Mouse (Mus musculus) lung, postnatal 0 days (tissue): ENCODE measurements around the gene Fry. TPM values are rescaled to one million over a fixed set of nuclear protein-coding genes. Genes with fewer than 3 reads are reported as not detected.
A peak's percentile ranks its signal among the peaks of the same experiment; 100 is the strongest.

Experiments
- ATAC-seq: fragments of 200-750 bp; cut with Nextera tagmentation; 2 replicates; pipeline ENCODE4 v1.8.0; 2017; ENCODE audit warnings: moderate library complexity
- DNase-seq: peaks from one replicate; pipeline ENCODE4 v3.0.0-alpha.2; 2016; ENCODE audit warnings: low spot score
- H3K27ac ChIP-seq: fragments of 300-500 bp; sonication (generic); 2 replicates; pipeline ENCODE4 v1.5.1; 2014; ENCODE audit warnings: antibody characterized with exemption, mild to moderate bottlenecking, low read length, mixed read lengths
- H3K27me3 ChIP-seq: fragments of 300-500 bp; sonication (generic); replicated peaks from 2 replicates; pipeline ENCODE4 v1.6.1; 2014; ENCODE audit warnings: low read length, mixed read lengths; ENCODE audit not compliant: insufficient read depth
- H3K36me3 ChIP-seq: fragments of 300-500 bp; sonication (generic); 2 replicates; pipeline ENCODE4 v1.6.1; 2014; ENCODE audit warnings: low read length, mixed read lengths; ENCODE audit not compliant: insufficient read depth
- H3K4me1 ChIP-seq: fragments of 300-500 bp; sonication (generic); 2 replicates; pipeline ENCODE4 v1.6.1; 2014; ENCODE audit warnings: antibody characterized with exemption, low read depth, low read length, mixed read lengths; ENCODE audit not compliant: insufficient read depth
- H3K4me2 ChIP-seq: fragments of 300-500 bp; sonication (generic); replicated peaks from 2 replicates; pipeline ENCODE4 v1.6.1; 2014; ENCODE audit warnings: low read depth, mild to moderate bottlenecking, low read length, moderate library complexity, mixed read lengths
- H3K4me3 ChIP-seq: fragments of 300-500 bp; sonication (generic); 2 replicates; pipeline ENCODE4 v1.5.1; 2014; ENCODE audit warnings: low read depth, low read length
- H3K9ac ChIP-seq: fragments of 300-500 bp; sonication (generic); replicated peaks from 2 replicates; pipeline ENCODE4 v1.6.1; 2014; ENCODE audit warnings: low read depth, mild to moderate bottlenecking
- H3K9me3 ChIP-seq: fragments of 300-500 bp; sonication (generic); 2 replicates; pipeline ENCODE4 v1.6.1; 2016; ENCODE audit warnings: low read length, mixed read lengths
- CTCF ChIP-seq: IDR thresholded peaks from 2 replicates; pipeline ENCODE4 v1.5.1; 2016; ENCODE audit warnings: antibody characterized with exemption, mild to moderate bottlenecking
- EP300 ChIP-seq: IDR thresholded peaks from 2 replicates; pipeline ENCODE4 v1.6.1; 2016; ENCODE audit warnings: antibody characterized with exemption, mild to moderate bottlenecking, control low read depth
- WGBS: fragments of 180-500 bp; shearing (Covaris S2); extraction: QIAGEN DNeasy Blood & Tissue Kit; methylation state at CpG from one replicate; pipeline ENCODE4 v1.1.7; 2014; 5-methylcytosine and 5-hydroxymethylcytosine counted together
- polyA plus RNA-seq: library from polyadenylated mRNA; unstranded; fragments of >200 nt; fragmentation: Nextera tagmentation; extraction: Ambion mirVana; gene quantifications from 2 replicates; pipeline ENCODE4 v1.2.1, GENCODE M21; 2015

Gene Fry
- polyA plus RNA-seq, 1 experiment from 2014 or later: 20.8 TPM

- ATAC-seq: no peak
- H3K4me1 ChIP-seq: peaks cover 3% of the 10 kb centered on the region; the same call in 1 of the 2 replicates
- H3K9me3 ChIP-seq: no peaks in the 10 kb centered on the region
- no peak overlapping the region for H3K9ac ChIP-seq
- DNase-seq: no peak
- H3K4me3 ChIP-seq: no peak overlapping the region
- H3K4me2 ChIP-seq: no peak overlapping the region
- H3K27ac ChIP-seq: no peak overlapping the region
- H3K27me3 ChIP-seq: no peaks in the 10 kb centered on the region
- TF ChIP-seq CTCF: peak; percentile 37
- TF ChIP-seq EP300: no peak
- WGBS: 78% methylated on average over 7 of the region's 7 CpGs
- no peaks in the 10 kb centered on the region for H3K36me3 ChIP-seq
These were observed 139.3 kb downstream of the Fry start for GRCm38 (mm10) chr5:150257764-150258163.

GRCm38 (mm10) chr5:150259191-150260053 is 141.0 kb downstream of the Fry start:
- peak overlapping the region; percentile 33 for H3K4me3 ChIP-seq
- DNase-seq: peak; percentile 60
- WGBS: 4% methylated on average over 26 of the region's 29 CpGs
- H3K4me1 ChIP-seq: peaks cover 3% of the 10 kb centered on the region; the same call in 1 of the 2 replicates
- H3K9me3 ChIP-seq: no peaks in the 10 kb centered on the region
- peak overlapping the region; percentile 34; the same call in 1 of the 2 replicates for H3K9ac ChIP-seq
- ATAC-seq: peak; percentile 62
- peak overlapping the region; percentile 67 for H3K4me2 ChIP-seq
- no peaks in the 10 kb centered on the region for H3K27me3 ChIP-seq
- H3K27ac ChIP-seq: no peak overlapping the region
- H3K36me3 ChIP-seq: no peaks in the 10 kb centered on the region
- TF ChIP-seq EP300 (no peak), CTCF (0 out of 2 replicates have a peak, but pooled peaks have one; percentile 15)

GRCm38 (mm10) chr5:150260054-150260386 is 141.6 kb downstream of the Fry start:
- WGBS: 29% methylated on average over 9 of the region's 9 CpGs
- ATAC-seq: no peak
- Histone ChIP-seq H3K4me1 (peaks cover 3% of the 10 kb centered on the region; the same call in 1 of the 2 replicates), H3K27me3 (no peaks in the 10 kb centered on the region), H3K9ac (no peak overlapping the region), H3K4me2 (peak overlapping the region; percentile 67), H3K27ac (no peak overlapping the region), H3K4me3 (peak overlapping the region; percentile 33; the same call in 1 of the 2 replicates), H3K9me3 (no peaks in the 10 kb centered on the region), H3K36me3 (no peaks in the 10 kb centered on the region)
- no peak for TF ChIP-seq CTCF
- TF ChIP-seq EP300: no peak
- no peak for DNase-seq

- H3K4me1 ChIP-seq: peaks cover 3% of the 10 kb centered on the region; the same call in 1 of the 2 replicates
- H3K36me3 ChIP-seq: no peaks in the 10 kb centered on the region
- no peaks in the 10 kb centered on the region for H3K27me3 ChIP-seq
- no peak overlapping the region for H3K4me3 ChIP-seq
- DNase-seq (no peak), ATAC-seq (no peak)
- WGBS: 60% methylated on average over 4 of the region's 4 CpGs
- H3K9ac ChIP-seq: no peak overlapping the region
- H3K4me2 ChIP-seq: no peak overlapping the region
- TF ChIP-seq EP300 (no peak), CTCF (no peak)
- no peaks in the 10 kb centered on the region for H3K9me3 ChIP-seq
- H3K27ac ChIP-seq: no peak overlapping the region
These were observed 142.9 kb downstream of the Fry start for GRCm38 (mm10) chr5:150261361-150261760.

DNA sequence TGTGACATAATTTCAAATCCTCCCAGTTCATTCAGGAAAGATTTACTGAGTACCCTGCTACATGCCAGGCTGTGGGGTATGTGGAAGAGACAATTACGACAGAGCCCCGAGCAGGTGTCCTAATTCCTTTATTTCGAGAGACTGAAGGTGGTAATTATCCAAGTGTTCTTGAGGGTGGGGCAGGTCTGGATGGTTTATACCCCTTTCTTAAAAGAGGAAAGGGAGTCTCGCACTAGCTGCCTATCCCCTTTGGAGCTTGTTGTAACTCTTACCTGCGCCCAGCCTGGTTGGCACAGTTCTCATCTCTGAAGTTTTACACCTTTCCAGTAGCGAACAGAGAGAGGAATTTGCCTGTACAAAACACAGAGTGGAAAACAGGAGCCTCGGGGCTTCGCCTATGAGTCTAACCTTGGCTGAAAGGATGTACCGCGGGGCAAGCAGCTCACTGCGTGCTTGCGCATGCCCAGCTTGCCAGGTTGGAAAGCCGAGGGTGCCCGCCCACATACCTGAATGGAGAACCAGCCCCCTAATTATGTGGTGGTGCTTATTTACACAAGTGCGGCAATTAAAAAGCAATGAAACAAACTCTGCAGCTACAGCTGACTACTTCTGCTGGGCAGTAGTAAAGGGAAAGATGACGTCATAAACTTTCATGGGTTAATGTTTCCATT is 143.7 kb downstream of the Fry start:
- WGBS: 81% methylated on average over 16 of the region's 16 CpGs
- Histone ChIP-seq H3K27me3 (no peaks in the 10 kb centered on the region), H3K4me1 (peaks cover 3% of the 10 kb centered on the region; the same call in 1 of the 2 replicates), H3K4me2 (no peak overlapping the region), H3K36me3 (no peaks in the 10 kb centered on the region), H3K9me3 (no peaks in the 10 kb centered on the region), H3K9ac (no peak overlapping the region), H3K27ac (no peak overlapping the region), H3K4me3 (no peak overlapping the region)
- DNase-seq (no peak), ATAC-seq (no peak)
- TF ChIP-seq CTCF: no peak
- TF ChIP-seq EP300: no peak

GRCm38 (mm10) chr5:150262717-150263103 is 144.3 kb downstream of the Fry start:
- TF ChIP-seq EP300: no peak
- no peak for TF ChIP-seq CTCF
- peak; percentile 49; the same call in 1 of the 2 replicates for ATAC-seq
- Histone ChIP-seq H3K27ac (no peak overlapping the region), H3K4me2 (0 out of 2 replicates have a peak overlapping the region, but pooled peaks have one; percentile 3), H3K36me3 (no peaks in the 10 kb centered on the region), H3K9me3 (no peaks in the 10 kb centered on the region), H3K4me1 (peaks cover 3% of the 10 kb centered on the region; the same call in 1 of the 2 replicates), H3K4me3 (no peak overlapping the region), H3K9ac (no peak overlapping the region), H3K27me3 (no peaks in the 10 kb centered on the region)
- peak; percentile 46 for DNase-seq
- WGBS: 34% methylated on average over 5 of the region's 5 CpGs
